Mouse (Mus musculus): ENCODE results near the gene Bag5.

DNA sequence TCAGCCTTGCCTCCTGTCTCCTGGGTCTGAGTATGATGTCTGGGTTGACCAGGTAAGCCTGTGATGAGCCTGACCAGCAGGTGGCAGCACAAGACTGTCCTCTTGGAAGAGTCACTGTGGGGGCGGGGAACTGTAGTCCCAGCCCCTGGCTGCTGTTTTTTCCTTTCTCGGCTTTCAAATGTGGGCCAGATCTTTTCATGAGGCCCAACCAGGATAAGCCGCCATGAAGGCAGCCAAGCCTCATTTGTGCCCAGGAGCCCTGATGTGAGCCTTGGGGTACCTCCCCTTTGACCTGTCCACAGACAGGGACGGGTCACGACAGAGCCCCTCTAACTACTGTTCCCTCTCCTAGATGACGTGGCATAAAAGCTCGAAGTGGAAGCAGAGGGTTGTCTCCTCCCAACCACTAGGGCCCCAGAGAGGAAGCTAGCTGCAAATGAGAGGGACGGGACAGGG is 44.6 kb downstream of the Bag5 start:
- TF ChIP-seq CTCF (IDR thresholded peaks at IDR 0.05; ENCODE audit: extremely low read depth, insufficient read depth, insufficient read length, insufficient replicate concordance) (peak; percentile 93; the same call in 1 of the 2 replicates), POLR2A (IDR thresholded peaks at IDR 0.05; ENCODE audit: low read depth, low read length) (no peak)

Measured in spleen, adult 2 months (tissue).